In genomic region chr2:91324761-91325421, GRCm38 (mm10) we compare ENCODE assay signal across 8 mouse cellular contexts.
A peak's percentile ranks its signal among the peaks of the same experiment; 100 is the strongest.
DNase-seq lines count a peak whose midpoint lies in the region; ATAC-seq and TF ChIP-seq lines count a peak whose summit lies in the region.
"Had no signal": no experiment of that assay in that cellular context is flagged by ENCODE, and none has a peak within 500 bp of the region (broad histone marks: within the 10 kb centered on the region; RNA-seq: fewer than 3 reads in every experiment).

No protein-coding gene starts in this region.

- no peaks in the 10 kb centered on the region for H3K9me3 ChIP-seq in kidney, postnatal 0 days (replicated peaks; ENCODE audit: low read length)
- no peaks in the 10 kb centered on the region for H3K9me3 ChIP-seq in forebrain, embryonic 15.5 days
- no peaks in the 10 kb centered on the region for H3K9me3 ChIP-seq in neural tube, embryonic 15.5 days (replicated peaks)
- no peaks in the 10 kb centered on the region for H3K9me3 ChIP-seq in intestine, embryonic 15.5 days
- H3K9me3 ChIP-seq: liver, embryonic 15.5 days had no signal

- H3K36me3 ChIP-seq in kidney, postnatal 0 days (ENCODE audit: insufficient read depth, low read length): no peaks in the 10 kb centered on the region
- H3K36me3 ChIP-seq in forebrain, embryonic 15.5 days: no peaks in the 10 kb centered on the region
- H3K36me3 ChIP-seq in neural tube, embryonic 15.5 days: no peaks in the 10 kb centered on the region
- no peaks in the 10 kb centered on the region for H3K36me3 ChIP-seq in intestine, embryonic 15.5 days
- H3K36me3 ChIP-seq: liver, embryonic 15.5 days had no signal

- no peak overlapping the region for H3K4me3 ChIP-seq in kidney, postnatal 0 days (replicated peaks; ENCODE audit: low read depth, low read length)
- no peak overlapping the region for H3K4me3 ChIP-seq in forebrain, embryonic 15.5 days
- H3K4me3 ChIP-seq in left cerebral cortex, adult 2 months: no peak overlapping the region
- H3K4me3 ChIP-seq in neural tube, embryonic 15.5 days (replicated peaks): no peak overlapping the region
- H3K4me3 ChIP-seq in intestine, embryonic 15.5 days (replicated peaks): no peak overlapping the region
- H3K4me3 ChIP-seq: liver, embryonic 15.5 days had no signal

- no peaks in the 10 kb centered on the region for H3K27me3 ChIP-seq in kidney, postnatal 0 days (ENCODE audit: insufficient read depth, low read length)
- H3K27me3 ChIP-seq in forebrain, embryonic 15.5 days: no peaks in the 10 kb centered on the region
- H3K27me3 ChIP-seq in neural tube, embryonic 15.5 days (replicated peaks): no peaks in the 10 kb centered on the region
- H3K27me3 ChIP-seq in intestine, embryonic 15.5 days (replicated peaks): no peaks in the 10 kb centered on the region
- H3K27me3 ChIP-seq: liver, embryonic 15.5 days had no signal

- 35% methylated on average over 15 of the region's 15 CpGs for WGBS in kidney, postnatal 0 days
- 12% methylated on average over 15 of the region's 15 CpGs for WGBS in forebrain, embryonic 15.5 days
- 34% methylated on average over 15 of the region's 15 CpGs for WGBS in neural tube, embryonic 15.5 days
- 65% methylated on average over 15 of the region's 15 CpGs for WGBS in intestine, embryonic 15.5 days

- H3K27ac ChIP-seq in kidney, postnatal 0 days: peak overlapping the region; percentile 36; the same call in 1 of the 2 replicates
- peak overlapping the region; percentile 71 for H3K27ac ChIP-seq in forebrain, embryonic 15.5 days (replicated peaks)
- peak overlapping the region; percentile 73 for H3K27ac ChIP-seq in left cerebral cortex, adult 2 months
- H3K27ac ChIP-seq in neural tube, embryonic 15.5 days (replicated peaks): peak overlapping the region; percentile 74
- no peak overlapping the region for H3K27ac ChIP-seq in intestine, embryonic 15.5 days
- H3K27ac ChIP-seq: liver, embryonic 15.5 days had no signal

- no peak for TF ChIP-seq CTCF in kidney, postnatal 0 days (IDR thresholded peaks at IDR 0.05; ENCODE audit: low read depth)
- no peak for TF ChIP-seq CTCF in left cerebral cortex, adult 2 months (IDR thresholded peaks at IDR 0.05)

- intact Hi-C loops in left cerebral cortex, adult 2 months (cut with DNase I): no loop called here

- H3K4me1 ChIP-seq in kidney, postnatal 0 days (replicated peaks; ENCODE audit: insufficient read depth, low read length): 0 out of 2 replicates have a peak, but pooled peaks cover 9% of the 10 kb centered on the region
- H3K4me1 ChIP-seq in forebrain, embryonic 15.5 days: peaks cover 45% of the 10 kb centered on the region
- peaks cover 39% of the 10 kb centered on the region for H3K4me1 ChIP-seq in neural tube, embryonic 15.5 days
- H3K4me1 ChIP-seq in intestine, embryonic 15.5 days (replicated peaks): peaks cover 14% of the 10 kb centered on the region

- ATAC-seq in kidney, postnatal 0 days (replicated peaks; ENCODE audit: low FRiP score, low read depth): no peak
- peak; percentile 65 for ATAC-seq in forebrain, embryonic 15.5 days (replicated peaks)
- peak; percentile 33; the same call in 1 of the 2 replicates for ATAC-seq in neural tube, embryonic 15.5 days (ENCODE audit: low FRiP score)
- ATAC-seq in intestine, embryonic 15.5 days: no peak
- no peak for ATAC-seq in megakaryocyte, adult 5-6 weeks (ENCODE audit: poor library complexity, severe bottlenecking)

- H3K4me2 ChIP-seq in kidney, postnatal 0 days (ENCODE audit: low read length): no peak overlapping the region
- peak overlapping the region; percentile 1; the same call in 1 of the 2 replicates for H3K4me2 ChIP-seq in forebrain, embryonic 15.5 days (replicated peaks)
- H3K4me2 ChIP-seq in neural tube, embryonic 15.5 days: peak overlapping the region; percentile 11; the same call in 1 of the 2 replicates
- H3K4me2 ChIP-seq in intestine, embryonic 15.5 days (replicated peaks): no peak overlapping the region
- H3K4me2 ChIP-seq: liver, embryonic 15.5 days had no signal

- peak; percentile 37 for DNase-seq in kidney, postnatal 0 days (ENCODE audit: low spot score)
- DNase-seq in kidney, postnatal 25 days: no peak
- peak in 1 of 2 experiments; percentile 24 for DNase-seq in left cerebral cortex, adult 2 months (ENCODE audit: extremely low spot score in 1 of 2, low spot score in 2 of 2)

- H3K9ac ChIP-seq in kidney, postnatal 0 days (ENCODE audit: low read depth, low read length): no peak overlapping the region
- no peak overlapping the region for H3K9ac ChIP-seq in forebrain, embryonic 15.5 days (replicated peaks)
- H3K9ac ChIP-seq in neural tube, embryonic 15.5 days (replicated peaks): no peak overlapping the region
- no peak overlapping the region for H3K9ac ChIP-seq in intestine, embryonic 15.5 days
- H3K9ac ChIP-seq: liver, embryonic 15.5 days had no signal

Comparison
In these comparisons a context has a peak if more than half of its experiments do, and no peak if none do; other contexts are left out.
1. ATAC-seq: peak in forebrain, embryonic 15.5 days (single experiment) and neural tube, embryonic 15.5 days (single experiment); none in kidney, postnatal 0 days (single experiment), intestine, embryonic 15.5 days (single experiment) and megakaryocyte, adult 5-6 weeks (single experiment).
2. H3K4me2 ChIP-seq: peak in forebrain, embryonic 15.5 days (single experiment) and neural tube, embryonic 15.5 days (single experiment); none in kidney, postnatal 0 days (single experiment) and intestine, embryonic 15.5 days (single experiment).